Mouse (Mus musculus): ENCODE data around the gene Cd2. TPM values are rescaled to one million over a fixed set of nuclear protein-coding genes. Genes with fewer than 3 reads are reported as not detected.

Gene Cd2
- polyA plus RNA-seq, 1 experiment from 2014 or later, result 0.15 TPM

GRCm38 (mm10) chr3:101270833-101271232 is 16.9 kb downstream of the Cd2 start:
- Histone ChIP-seq H3K4me2 (no peak overlapping the region), H3K4me1 (replicated peaks) (no peaks in the 10 kb centered on the region), H3K4me3 (replicated peaks) (no peak overlapping the region), H3K9ac (no peak overlapping the region), H3K27ac (replicated peaks) (no peak overlapping the region), H3K9me3 (replicated peaks) (no peaks in the 10 kb centered on the region), H3K27me3 (no peaks in the 10 kb centered on the region), H3K36me3 (replicated peaks) (no peaks in the 10 kb centered on the region)
- WGBS (ENCODE audit: insufficient replicate concordance), result 60% methylated on average over 5 of the region's 5 CpGs
- ATAC-seq (ENCODE audit: insufficient read depth), result no peak

DNA sequence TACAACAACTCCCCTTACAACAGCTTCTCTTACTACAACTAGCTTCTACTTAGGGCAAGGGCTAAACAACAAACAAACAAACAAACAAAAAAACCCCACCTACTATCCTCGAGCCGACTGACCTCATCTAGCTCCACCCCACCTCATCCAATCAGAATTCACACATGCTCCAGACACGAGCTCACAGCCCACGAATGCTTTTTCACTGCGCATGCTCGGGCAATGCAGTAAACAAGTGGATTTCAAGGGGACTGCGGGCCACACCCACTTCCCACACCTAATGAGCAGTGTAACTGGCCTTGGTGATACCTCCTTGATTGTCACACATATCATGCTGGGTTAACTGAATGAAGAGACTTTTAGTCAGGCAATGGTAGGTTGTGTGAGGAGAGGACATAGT is 19.4 kb downstream of the Cd2 start:
- H3K4me2 ChIP-seq, result no peak overlapping the region
- H3K27me3 ChIP-seq, result no peaks in the 10 kb centered on the region
- WGBS (ENCODE audit: insufficient replicate concordance), result 69% methylated on average over 7 of the region's 7 CpGs
- no peaks in the 10 kb centered on the region for H3K4me1 ChIP-seq (replicated peaks)
- no peaks in the 10 kb centered on the region for H3K36me3 ChIP-seq (replicated peaks)
- H3K4me3 ChIP-seq (replicated peaks), result no peak overlapping the region
- no peak overlapping the region for H3K9ac ChIP-seq
- H3K9me3 ChIP-seq (replicated peaks), result no peaks in the 10 kb centered on the region
- H3K27ac ChIP-seq (replicated peaks), result no peak overlapping the region
- ATAC-seq (ENCODE audit: insufficient read depth), result no peak

- ATAC-seq (ENCODE audit: insufficient read depth), result no peak
- Histone ChIP-seq H3K9ac (no peak overlapping the region), H3K36me3 (replicated peaks) (no peaks in the 10 kb centered on the region), H3K4me1 (replicated peaks) (no peaks in the 10 kb centered on the region), H3K27ac (replicated peaks) (no peak overlapping the region), H3K4me2 (no peak overlapping the region), H3K4me3 (replicated peaks) (no peak overlapping the region), H3K27me3 (no peaks in the 10 kb centered on the region), H3K9me3 (replicated peaks) (no peaks in the 10 kb centered on the region)
- 42% methylated on average over 3 of the region's 3 CpGs for WGBS (ENCODE audit: insufficient replicate concordance)
Observed at GRCm38 (mm10) chr3:101265561-101266091, 22.1 kb downstream of the Cd2 start.

GRCm38 (mm10) chr3:101258976-101259375 is 28.8 kb downstream of the Cd2 start:
- Histone ChIP-seq H3K9ac (no peak overlapping the region), H3K27ac (replicated peaks) (no peak overlapping the region), H3K27me3 (no peaks in the 10 kb centered on the region), H3K4me1 (replicated peaks) (no peaks in the 10 kb centered on the region), H3K9me3 (replicated peaks) (no peaks in the 10 kb centered on the region), H3K4me3 (replicated peaks) (no peak overlapping the region), H3K4me2 (no peak overlapping the region), H3K36me3 (replicated peaks) (no peaks in the 10 kb centered on the region)
- WGBS (ENCODE audit: insufficient replicate concordance), result 38% methylated on average over 2 of the region's 2 CpGs
- no peak for ATAC-seq (ENCODE audit: insufficient read depth)

GRCm38 (mm10) chr3:101256090-101256489 is 31.6 kb downstream of the Cd2 start:
- no peaks in the 10 kb centered on the region for H3K4me1 ChIP-seq (replicated peaks)
- no peaks in the 10 kb centered on the region for H3K36me3 ChIP-seq (replicated peaks)
- H3K27ac ChIP-seq (replicated peaks), result no peak overlapping the region
- H3K9ac ChIP-seq, result no peak overlapping the region
- ATAC-seq (ENCODE audit: insufficient read depth), result no peak
- no peaks in the 10 kb centered on the region for H3K27me3 ChIP-seq
- H3K4me2 ChIP-seq, result no peak overlapping the region
- no peaks in the 10 kb centered on the region for H3K9me3 ChIP-seq (replicated peaks)
- 74% methylated on average over 8 of the region's 8 CpGs for WGBS (ENCODE audit: insufficient replicate concordance)
- H3K4me3 ChIP-seq (replicated peaks), result no peak overlapping the region

DNA sequence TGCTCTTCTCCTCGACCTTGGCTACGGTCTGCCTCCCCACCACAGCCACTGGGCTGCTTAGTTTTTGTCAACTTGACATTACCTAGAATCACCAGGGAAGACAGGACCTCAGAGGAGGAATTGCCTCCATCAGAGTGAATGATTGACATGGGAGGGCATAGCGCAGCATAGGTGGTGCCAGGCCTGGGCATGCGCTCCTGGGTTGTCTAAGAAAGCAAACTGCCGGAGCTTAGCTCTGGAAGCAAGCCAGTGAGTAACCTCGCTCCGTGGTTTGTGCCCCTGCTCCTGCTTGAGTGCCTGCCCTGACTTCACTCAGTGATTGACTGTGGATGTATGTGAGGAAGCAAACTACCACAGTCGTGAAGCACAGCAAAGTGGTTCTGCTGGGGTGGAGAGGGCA is 35.6 kb downstream of the Cd2 start:
- H3K9me3 ChIP-seq (replicated peaks), result no peaks in the 10 kb centered on the region
- H3K27ac ChIP-seq (replicated peaks), result no peak overlapping the region
- no peak overlapping the region for H3K4me2 ChIP-seq
- no peak overlapping the region for H3K9ac ChIP-seq
- no peaks in the 10 kb centered on the region for H3K27me3 ChIP-seq
- no peak overlapping the region for H3K4me3 ChIP-seq (replicated peaks)
- WGBS (ENCODE audit: insufficient replicate concordance), result 70% methylated on average over 8 of the region's 8 CpGs
- H3K4me1 ChIP-seq (replicated peaks), result no peaks in the 10 kb centered on the region
- H3K36me3 ChIP-seq (replicated peaks), result no peaks in the 10 kb centered on the region
- no peak for ATAC-seq (ENCODE audit: insufficient read depth)

DNA sequence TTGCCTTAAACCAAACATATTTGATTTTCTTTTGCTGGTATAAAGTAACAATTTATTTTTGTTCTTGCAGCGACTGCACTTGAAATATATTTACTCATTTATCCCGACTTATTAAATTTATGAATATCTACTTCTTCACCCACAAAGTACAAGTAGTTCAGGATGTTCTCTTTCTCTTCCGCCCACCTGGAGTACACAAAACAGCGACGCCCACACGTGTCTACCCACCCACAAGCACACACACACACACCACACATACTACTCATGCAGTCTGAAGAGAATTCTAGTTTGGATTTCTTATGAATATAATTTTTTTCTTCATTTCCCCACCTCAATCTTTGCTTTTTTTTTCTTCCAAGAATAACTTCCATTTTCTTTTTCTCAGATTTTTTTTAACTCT is 37.9 kb downstream of the Cd2 start:
- no peak overlapping the region for H3K27ac ChIP-seq (replicated peaks)
- 60% methylated on average over 6 of the region's 6 CpGs for WGBS (ENCODE audit: insufficient replicate concordance)
- no peak for ATAC-seq (ENCODE audit: insufficient read depth)

DNA sequence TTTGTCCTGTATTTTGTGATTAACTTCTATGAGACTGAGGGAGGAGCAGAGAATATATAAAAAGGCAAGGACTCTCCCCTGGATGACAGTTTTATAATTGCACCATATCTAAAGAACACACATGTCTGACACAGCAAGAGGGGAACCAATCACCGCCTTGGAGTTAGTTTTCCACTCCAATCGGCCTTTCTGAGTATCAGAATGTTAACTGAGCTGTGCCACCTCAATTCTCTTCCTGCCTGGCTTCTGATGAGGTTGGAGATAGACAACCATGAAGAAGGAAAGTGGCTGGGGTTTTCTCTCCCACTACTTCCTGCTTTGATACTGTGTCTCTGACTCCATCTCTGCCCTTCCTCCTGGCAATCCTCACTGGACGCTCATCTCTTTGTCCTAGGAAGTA is 42.5 kb downstream of the Cd2 start:
- Histone ChIP-seq H3K4me2 (no peak overlapping the region), H3K4me3 (replicated peaks) (no peak overlapping the region), H3K27me3 (no peaks in the 10 kb centered on the region), H3K9me3 (replicated peaks) (no peaks in the 10 kb centered on the region), H3K4me1 (replicated peaks) (no peaks in the 10 kb centered on the region), H3K27ac (replicated peaks) (no peak overlapping the region), H3K36me3 (replicated peaks) (no peaks in the 10 kb centered on the region), H3K9ac (no peak overlapping the region)
- WGBS (ENCODE audit: insufficient replicate concordance), result 42% methylated on average over 3 of the region's 3 CpGs
- ATAC-seq (ENCODE audit: insufficient read depth), result no peak

More for the DNA sequence above, 37.9 kb downstream of the Cd2 start:
- Histone ChIP-seq H3K4me2 (no peak overlapping the region), H3K36me3 (replicated peaks) (no peaks in the 10 kb centered on the region), H3K4me3 (replicated peaks) (no peak overlapping the region), H3K9me3 (replicated peaks) (no peaks in the 10 kb centered on the region), H3K27me3 (no peaks in the 10 kb centered on the region), H3K9ac (no peak overlapping the region), H3K4me1 (replicated peaks) (no peaks in the 10 kb centered on the region)

- H3K9me3 ChIP-seq (replicated peaks), result no peaks in the 10 kb centered on the region
- H3K4me3 ChIP-seq (replicated peaks), result no peak overlapping the region
- H3K27me3 ChIP-seq, result no peaks in the 10 kb centered on the region
- H3K36me3 ChIP-seq (replicated peaks), result no peaks in the 10 kb centered on the region
- H3K4me1 ChIP-seq (replicated peaks), result no peaks in the 10 kb centered on the region
- WGBS (ENCODE audit: insufficient replicate concordance), result 59% methylated on average over 2 of the region's 2 CpGs
- ATAC-seq (ENCODE audit: insufficient read depth), result no peak
- H3K4me2 ChIP-seq, result no peak overlapping the region
- no peak overlapping the region for H3K27ac ChIP-seq (replicated peaks)
- no peak overlapping the region for H3K9ac ChIP-seq
Observed at GRCm38 (mm10) chr3:101243002-101243401, 44.7 kb downstream of the Cd2 start.

GRCm38 (mm10) chr3:101241866-101242265 is 45.9 kb downstream of the Cd2 start:
- H3K4me3 ChIP-seq (replicated peaks), result no peak overlapping the region
- no peaks in the 10 kb centered on the region for H3K4me1 ChIP-seq (replicated peaks)
- WGBS (ENCODE audit: insufficient replicate concordance), result 56% methylated on average over 3 of the region's 3 CpGs
- ATAC-seq (ENCODE audit: insufficient read depth), result no peak
- H3K9me3 ChIP-seq (replicated peaks), result no peaks in the 10 kb centered on the region
- H3K27ac ChIP-seq (replicated peaks), result no peak overlapping the region
- H3K36me3 ChIP-seq (replicated peaks), result no peaks in the 10 kb centered on the region
- no peak overlapping the region for H3K9ac ChIP-seq
- no peaks in the 10 kb centered on the region for H3K27me3 ChIP-seq
- no peak overlapping the region for H3K4me2 ChIP-seq

DNA sequence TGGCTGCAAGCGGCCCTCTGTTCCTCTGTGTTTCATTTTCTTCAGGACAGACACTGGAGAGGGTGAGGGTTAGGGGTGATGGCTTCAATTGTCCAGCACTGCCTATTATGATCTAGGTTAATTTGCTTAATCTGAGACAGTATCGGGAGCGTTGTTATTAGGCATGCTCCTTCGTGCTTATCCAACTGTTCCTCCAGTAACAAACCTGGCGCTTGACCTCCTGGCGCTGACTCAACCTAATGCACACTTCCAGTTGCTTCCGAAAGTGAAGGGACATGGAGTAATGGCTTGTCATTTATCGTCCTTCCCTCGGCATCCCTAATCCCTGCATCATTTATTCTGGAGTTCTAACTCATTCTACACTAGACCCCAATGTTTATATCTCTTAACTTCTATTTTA is 46.9 kb downstream of the Cd2 start:
- ATAC-seq (ENCODE audit: insufficient read depth), result no peak
- WGBS (ENCODE audit: insufficient replicate concordance), result 82% methylated on average over 9 of the region's 9 CpGs
- Histone ChIP-seq H3K9me3 (replicated peaks) (no peaks in the 10 kb centered on the region), H3K4me1 (replicated peaks) (no peaks in the 10 kb centered on the region), H3K27ac (replicated peaks) (no peak overlapping the region), H3K9ac (no peak overlapping the region), H3K36me3 (replicated peaks) (no peaks in the 10 kb centered on the region), H3K27me3 (no peaks in the 10 kb centered on the region), H3K4me3 (replicated peaks) (no peak overlapping the region), H3K4me2 (no peak overlapping the region)

DNA sequence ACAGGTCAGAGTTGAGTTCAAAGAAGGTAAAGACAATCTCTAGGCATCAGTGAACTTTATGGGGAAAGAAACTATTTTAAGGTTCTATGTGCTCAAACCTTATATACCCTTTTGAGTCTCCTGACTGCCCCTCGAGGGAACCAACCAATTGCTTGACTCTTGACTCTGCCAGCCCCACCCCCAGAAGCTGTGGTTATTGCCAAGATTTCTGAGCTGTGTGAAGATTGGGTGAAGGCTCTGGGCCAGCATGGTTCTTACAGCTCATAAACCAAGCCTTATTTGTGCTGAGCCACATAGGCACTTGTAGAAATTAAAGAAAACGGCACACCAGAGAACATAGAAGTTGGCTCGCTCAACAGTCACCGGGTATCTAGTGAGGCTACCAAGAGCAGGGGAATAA is 48.5 kb downstream of the Cd2 start:
- H3K4me3 ChIP-seq (replicated peaks), result no peak overlapping the region
- no peaks in the 10 kb centered on the region for H3K27me3 ChIP-seq
- 61% methylated on average over 4 of the region's 4 CpGs for WGBS (ENCODE audit: insufficient replicate concordance)
- no peak overlapping the region for H3K4me2 ChIP-seq
- H3K9me3 ChIP-seq (replicated peaks), result no peaks in the 10 kb centered on the region
- no peak overlapping the region for H3K27ac ChIP-seq (replicated peaks)
- ATAC-seq (ENCODE audit: insufficient read depth), result no peak
- no peak overlapping the region for H3K9ac ChIP-seq
- no peaks in the 10 kb centered on the region for H3K4me1 ChIP-seq (replicated peaks)
- H3K36me3 ChIP-seq (replicated peaks), result no peaks in the 10 kb centered on the region

All from liver, embryonic 15.5 days (tissue).